Mouse (Mus musculus) limb, embryonic 12.5 days (tissue): ENCODE data around the gene Acss2. TPM values are rescaled to one million over a fixed set of nuclear protein-coding genes. Genes with fewer than 3 reads are reported as not detected.
"Not testable (repeated sequence)": the region's sequence is repeated elsewhere in the genome, so short reads cannot be mapped to it uniquely, and the experiment has no call there.

Experiments
- ATAC-seq: fragments of 200-750 bp; cut with Nextera tagmentation; 2 replicates; pipeline ENCODE4 v1.8.0; 2017; ENCODE audit warnings: low read depth, moderate TSS enrichment; ENCODE audit not compliant: insufficient number of reproducible peaks, insufficient read depth, low FRiP score, low TSS enrichment
- H3K27ac ChIP-seq: fragments of 300-500 bp; sonication (generic); 2 replicates; pipeline ENCODE4 v1.5.1; 2016; ENCODE audit warnings: mild to moderate bottlenecking, moderate library complexity
- H3K27me3 ChIP-seq: fragments of 300-500 bp; sonication (generic); 2 replicates; pipeline ENCODE4 v1.6.1; 2016; ENCODE audit warnings: mild to moderate bottlenecking, moderate library complexity
- H3K36me3 ChIP-seq: fragments of 300-500 bp; sonication (generic); 2 replicates; pipeline ENCODE4 v1.6.1; 2016; ENCODE audit warnings: mild to moderate bottlenecking, moderate library complexity
- H3K4me1 ChIP-seq: fragments of 300-500 bp; sonication (generic); replicated peaks from 2 replicates; pipeline ENCODE4 v1.6.1; 2016
- H3K4me2 ChIP-seq: fragments of 300-500 bp; sonication (generic); 2 replicates; pipeline ENCODE4 v1.6.1; 2016; ENCODE audit warnings: mild to moderate bottlenecking, moderate library complexity
- H3K4me3 ChIP-seq: fragments of 300-500 bp; sonication (generic); replicated peaks from 2 replicates; pipeline ENCODE4 v1.5.1; 2016; ENCODE audit warnings: mild to moderate bottlenecking
- H3K9ac ChIP-seq: fragments of 300-500 bp; sonication (generic); replicated peaks from 2 replicates; pipeline ENCODE4 v1.6.1; 2016; ENCODE audit warnings: mild to moderate bottlenecking, moderate library complexity
- H3K9me3 ChIP-seq: fragments of 300-500 bp; sonication (generic); 2 replicates; pipeline ENCODE4 v1.6.1; 2016; ENCODE audit warnings: mild to moderate bottlenecking, moderate library complexity
- WGBS: fragments of 180-500 bp; shearing (Covaris S2); methylation state at CpG from one replicate; pipeline ENCODE4 v1.1.7; 2016; 5-methylcytosine and 5-hydroxymethylcytosine counted together
- polyA plus RNA-seq: library from polyadenylated mRNA; unstranded; fragments of >200 nt; fragmentation: Nextera tagmentation; extraction: Ambion mirVana; gene quantifications from 2 replicates; pipeline ENCODE4 v1.2.1, GENCODE M21; 2016

Gene Acss2
- polyA plus RNA-seq, 1 experiment from 2014 or later: 12.1 TPM

DNA sequence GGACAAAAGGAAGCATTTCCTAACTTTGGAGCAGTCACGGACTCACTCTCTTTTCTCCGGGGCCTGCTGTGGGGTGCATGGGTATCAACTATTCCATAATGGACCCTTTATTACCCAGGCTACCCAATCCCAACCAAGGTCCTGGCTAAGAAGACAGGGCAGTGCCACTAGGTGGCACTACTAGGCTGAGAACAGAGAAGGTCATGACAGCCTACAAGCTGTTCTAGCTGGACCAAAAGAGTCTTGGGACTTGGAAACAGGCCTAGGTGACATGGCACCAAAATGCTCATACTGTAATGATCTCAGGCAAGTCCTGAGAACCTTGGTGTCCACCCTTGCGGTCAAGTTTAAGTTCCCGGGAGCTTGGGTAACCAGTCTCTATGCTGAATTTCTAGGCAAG is 5.3 kb upstream of the Acss2 start:
- peaks cover 10% of the 10 kb centered on the region for H3K4me1 ChIP-seq
- no peaks in the 10 kb centered on the region for H3K36me3 ChIP-seq
- WGBS: 65% methylated on average over 4 of the region's 4 CpGs
- ATAC-seq: no peak
- H3K27ac ChIP-seq: no peak overlapping the region
- no peaks in the 10 kb centered on the region for H3K9me3 ChIP-seq
- no peak overlapping the region for H3K4me3 ChIP-seq
- peaks cover 30% of the 10 kb centered on the region for H3K27me3 ChIP-seq
- H3K4me2 ChIP-seq: no peak overlapping the region
- no peak overlapping the region for H3K9ac ChIP-seq

GRCm38 (mm10) chr2:155513543-155513942 is 4.2 kb upstream of the Acss2 start:
- no peak overlapping the region for H3K4me3 ChIP-seq
- peak overlapping the region; percentile 81; the same call in 1 of the 2 replicates for H3K4me2 ChIP-seq
- no peaks in the 10 kb centered on the region for H3K36me3 ChIP-seq
- peaks cover 30% of the 10 kb centered on the region for H3K27me3 ChIP-seq
- peaks cover 12% of the 10 kb centered on the region for H3K4me1 ChIP-seq
- no peaks in the 10 kb centered on the region for H3K9me3 ChIP-seq
- no peak for ATAC-seq
- H3K9ac ChIP-seq: no peak overlapping the region
- WGBS: 67% methylated on average over 5 of the region's 5 CpGs
- H3K27ac ChIP-seq: no peak overlapping the region

GRCm38 (mm10) chr2:155514666-155515065 is 3.1 kb upstream of the Acss2 start:
- no peaks in the 10 kb centered on the region for H3K9me3 ChIP-seq
- peaks cover 17% of the 10 kb centered on the region for H3K4me1 ChIP-seq
- WGBS: under 1% methylated on average over 23 of the region's 23 CpGs
- H3K4me3 ChIP-seq: peak overlapping the region; percentile 47
- H3K36me3 ChIP-seq: no peaks in the 10 kb centered on the region
- no peak overlapping the region for H3K27ac ChIP-seq
- H3K4me2 ChIP-seq: peak overlapping the region; percentile 81
- peaks cover 30% of the 10 kb centered on the region for H3K27me3 ChIP-seq
- ATAC-seq: no peak
- H3K9ac ChIP-seq: peak overlapping the region; percentile 66

DNA sequence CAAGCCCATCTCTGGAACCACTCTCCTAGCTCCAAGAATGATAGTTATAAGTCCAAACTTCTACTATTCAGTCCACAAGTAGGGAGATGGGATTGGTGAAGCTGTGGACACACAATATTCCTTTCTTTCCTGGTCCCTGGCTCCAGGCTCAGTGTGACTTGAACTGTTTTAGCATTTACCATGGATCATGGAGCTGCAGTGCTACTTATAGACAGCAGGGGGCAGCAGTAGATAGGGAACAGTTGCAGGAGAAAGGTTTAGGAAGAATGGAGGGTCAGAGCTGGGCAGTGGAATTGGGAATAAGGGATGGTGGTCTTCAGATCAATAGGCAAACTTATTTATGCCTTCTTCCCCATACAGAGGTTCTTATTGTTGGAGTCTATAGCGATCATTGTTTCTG is 1.8 kb upstream of the Acss2 start:
- H3K4me3 ChIP-seq: no peak overlapping the region
- H3K4me2 ChIP-seq: no peak overlapping the region
- no peak overlapping the region for H3K9ac ChIP-seq
- no peaks in the 10 kb centered on the region for H3K9me3 ChIP-seq
- peaks cover 30% of the 10 kb centered on the region for H3K27me3 ChIP-seq
- 0% methylated on average over 1 of the region's 1 CpGs for WGBS
- no peak overlapping the region for H3K27ac ChIP-seq
- peaks cover 17% of the 10 kb centered on the region for H3K4me1 ChIP-seq
- no peaks in the 10 kb centered on the region for H3K36me3 ChIP-seq
- no peak for ATAC-seq

GRCm38 (mm10) chr2:155518531-155519270 is 953 bp downstream of the Acss2 start:
- H3K4me2 ChIP-seq: peak overlapping the region; percentile 84
- no peaks in the 10 kb centered on the region for H3K9me3 ChIP-seq
- peaks cover 25% of the 10 kb centered on the region for H3K27me3 ChIP-seq
- ATAC-seq: no peak
- no peaks in the 10 kb centered on the region for H3K36me3 ChIP-seq
- peak overlapping the region; percentile 57 for H3K4me3 ChIP-seq
- H3K27ac ChIP-seq: 0 out of 2 replicates have a peak overlapping the region, but pooled peaks have one; percentile 12
- 27% methylated on average over 18 of the region's 18 CpGs for WGBS
- H3K4me1 ChIP-seq: peaks cover 17% of the 10 kb centered on the region
- H3K9ac ChIP-seq: peak overlapping the region; percentile 61

- Histone ChIP-seq H3K36me3 (no peaks in the 10 kb centered on the region), H3K27me3 (no peaks in the 10 kb centered on the region), H3K9ac (no peak overlapping the region), H3K9me3 (no peaks in the 10 kb centered on the region), H3K27ac (no peak overlapping the region), H3K4me1 (peaks cover 3% of the 10 kb centered on the region), H3K4me3 (no peak overlapping the region), H3K4me2 (no peak overlapping the region)
- WGBS: 60% methylated on average over 5 of the region's 5 CpGs
- no peak for ATAC-seq
These were observed 6.0 kb downstream of the Acss2 start for GRCm38 (mm10) chr2:155523706-155524105.

DNA sequence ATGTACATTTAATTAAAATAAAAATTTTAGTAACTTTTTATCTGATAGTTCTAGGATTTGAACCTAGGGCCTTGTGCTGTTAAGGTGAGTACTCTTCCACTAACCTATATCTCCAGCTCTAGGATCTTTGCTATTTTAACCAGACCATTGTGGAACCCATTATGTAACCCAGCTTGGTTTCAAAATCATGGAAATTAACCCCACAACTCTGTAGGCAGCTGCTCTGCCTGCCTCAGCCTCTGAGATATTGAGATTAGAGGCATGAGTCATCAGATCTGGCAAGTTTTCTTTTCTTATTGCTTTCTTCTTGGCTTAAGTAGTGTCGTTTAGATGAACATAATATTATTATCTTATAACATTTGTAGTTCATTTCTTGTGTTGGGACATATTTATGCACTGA is 6.6 kb downstream of the Acss2 start:
- 60% methylated on average over 1 of the region's 1 CpGs for WGBS
- H3K9me3 ChIP-seq: no peaks in the 10 kb centered on the region
- ATAC-seq: no peak
- H3K36me3 ChIP-seq: no peaks in the 10 kb centered on the region
- H3K9ac ChIP-seq: no peak overlapping the region
- H3K4me1 ChIP-seq: no peaks in the 10 kb centered on the region
- H3K27ac ChIP-seq: no peak overlapping the region
- H3K27me3 ChIP-seq: no peaks in the 10 kb centered on the region
- no peak overlapping the region for H3K4me2 ChIP-seq
- H3K4me3 ChIP-seq: no peak overlapping the region

GRCm38 (mm10) chr2:155527367-155527766 is 9.6 kb downstream of the Acss2 start:
- Histone ChIP-seq H3K36me3 (no peaks in the 10 kb centered on the region), H3K4me2 (no peak overlapping the region), H3K4me3 (no peak overlapping the region), H3K9ac (no peak overlapping the region), H3K9me3 (no peaks in the 10 kb centered on the region), H3K4me1 (no peaks in the 10 kb centered on the region), H3K27ac (no peak overlapping the region), H3K27me3 (no peaks in the 10 kb centered on the region)
- WGBS: 74% methylated on average over 5 of the region's 5 CpGs
- no peak for ATAC-seq

DNA sequence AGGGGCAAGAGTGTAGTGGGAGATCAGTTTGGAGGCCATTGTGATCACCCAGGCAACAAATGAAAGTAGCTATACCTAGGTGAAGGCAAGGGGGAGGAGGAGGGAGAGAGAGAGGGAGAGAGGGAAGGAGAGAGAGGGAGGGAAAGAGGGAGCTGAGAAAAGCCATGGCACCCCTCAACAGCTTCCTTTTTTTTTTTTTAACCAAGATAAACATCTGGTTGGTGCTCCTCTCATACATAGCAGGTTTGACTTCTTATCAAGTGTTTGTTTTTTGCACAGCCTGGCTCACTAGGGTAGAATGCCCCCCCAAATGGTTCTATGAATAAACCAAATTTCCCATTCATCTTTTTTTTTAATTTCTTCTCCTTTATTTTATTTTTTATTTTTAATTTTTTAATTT is 18.5 kb downstream of the Acss2 start:
- no peak for ATAC-seq
- Histone ChIP-seq H3K4me3 (no peak overlapping the region), H3K27ac (no peak overlapping the region), H3K9me3 (no peaks in the 10 kb centered on the region), H3K9ac (no peak overlapping the region), H3K27me3 (no peaks in the 10 kb centered on the region), H3K4me1 (no peaks in the 10 kb centered on the region), H3K36me3 (no peaks in the 10 kb centered on the region), H3K4me2 (no peak overlapping the region)

- no peaks in the 10 kb centered on the region for H3K36me3 ChIP-seq
- ATAC-seq: no peak
These were observed 20.2 kb downstream of the Acss2 start for GRCm38 (mm10) chr2:155537761-155538462.

GRCm38 (mm10) chr2:155538463-155539057 is 20.8 kb downstream of the Acss2 start:
- H3K27me3 ChIP-seq, H3K4me3 ChIP-seq, H3K9me3 ChIP-seq, H3K36me3 ChIP-seq, H3K4me2 ChIP-seq, ATAC-seq, H3K4me1 ChIP-seq, H3K27ac ChIP-seq, H3K9ac ChIP-seq: not testable (repeated sequence)
- 65% methylated on average over 18 of the region's 19 CpGs for WGBS

More at GRCm38 (mm10) chr2:155537761-155538462, 20.2 kb downstream of the Acss2 start:
- no peaks in the 10 kb centered on the region for H3K27me3 ChIP-seq
- H3K4me1 ChIP-seq: no peaks in the 10 kb centered on the region
- no peak overlapping the region for H3K27ac ChIP-seq
- WGBS: 80% methylated on average over 5 of the region's 5 CpGs
- no peak overlapping the region for H3K4me3 ChIP-seq
- H3K4me2 ChIP-seq: no peak overlapping the region
- no peaks in the 10 kb centered on the region for H3K9me3 ChIP-seq
- H3K9ac ChIP-seq: no peak overlapping the region
